Mouse (Mus musculus) heart, postnatal 0 days (tissue): ENCODE measurements around the gene Ltc4s.

Source experiments
- CTCF ChIP-seq: IDR thresholded peaks from 2 replicates; pipeline ENCODE4 v1.5.1; 2016; ENCODE audit warnings: antibody characterized with exemption, control low read depth, low read depth
- EP300 ChIP-seq: IDR thresholded peaks from 2 replicates; pipeline ENCODE4 v1.6.1; 2016; ENCODE audit warnings: antibody characterized with exemption, low read depth

DNA sequence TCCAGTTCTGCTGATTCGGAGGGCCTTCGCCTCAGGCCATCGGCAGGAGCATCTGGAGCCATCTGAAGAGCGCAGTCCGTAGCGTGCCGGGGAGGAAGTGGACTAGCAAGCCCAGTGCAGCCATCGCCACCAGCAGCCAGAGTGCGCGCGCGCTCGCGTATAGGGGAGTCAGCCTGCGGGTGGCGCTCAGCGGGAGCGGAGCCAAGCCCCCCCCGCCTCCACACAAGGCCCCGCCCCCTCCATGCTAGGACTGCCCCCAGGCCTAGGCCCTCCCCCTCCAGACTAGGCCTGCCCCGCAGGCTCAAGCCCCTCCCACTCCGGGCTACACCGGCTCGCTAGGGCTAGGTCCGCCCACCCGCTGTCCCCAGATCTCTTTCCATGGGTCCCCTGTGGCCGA lies 1.9 kb downstream of the Ltc4s start:
- TF ChIP-seq EP300: no peak
- peak; percentile 48 for TF ChIP-seq CTCF
